Comparison of ENCODE assay signal across 11 mouse cellular contexts in the genomic region with DNA sequence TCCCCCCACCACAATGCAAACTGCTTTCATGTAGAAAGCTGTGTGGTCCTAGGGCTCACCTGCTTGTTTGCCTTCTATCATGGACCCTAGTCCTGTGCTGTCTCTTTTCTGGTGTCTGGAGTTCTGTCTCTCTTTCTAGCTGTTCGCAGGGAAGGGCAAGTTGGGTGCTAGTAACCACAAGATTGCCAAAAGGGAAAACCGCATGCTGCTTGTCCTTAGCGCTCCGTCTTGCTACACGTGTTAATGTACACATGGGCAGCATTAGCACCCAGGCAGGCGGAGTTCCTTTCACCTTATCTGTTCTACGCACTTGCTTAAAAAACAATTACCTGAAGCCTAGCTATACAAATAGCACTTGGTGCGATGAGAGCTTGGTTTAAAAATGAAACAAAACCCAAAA.
DNase-seq lines count a peak whose midpoint lies in the region; ATAC-seq and TF ChIP-seq lines count a peak whose summit lies in the region.
"Had no signal": no experiment of that assay in that cellular context is flagged by ENCODE, and none has a peak within 500 bp of the region (broad histone marks: within the 10 kb centered on the region; RNA-seq: fewer than 3 reads in every experiment).

No protein-coding gene starts in this region.

- H3K9ac ChIP-seq in lung, embryonic 14.5 days: no peak overlapping the region
- no peak overlapping the region for H3K9ac ChIP-seq in intestine, embryonic 16.5 days (ENCODE audit: low read depth, low read length)
- H3K9ac ChIP-seq: hindbrain, embryonic 14.5 days had no signal

- no peaks in the 10 kb centered on the region for H3K79me2 ChIP-seq in myocyte (ENCODE audit: control insufficient read depth, insufficient read depth)

- intact Hi-C loops in gastrocnemius, adult 2 months (cut with DNase I): no loop called here
- intact Hi-C loops in gastrocnemius, postnatal 36 days (cut with DNase I): no loop called here

- H3K4me3 ChIP-seq in gastrocnemius, adult 2 months: peak overlapping the region; percentile 64
- H3K4me3 ChIP-seq in lung, embryonic 14.5 days (ENCODE audit: low read depth, low read length): no peak overlapping the region; the same call in 1 of the 2 replicates
- H3K4me3 ChIP-seq in intestine, embryonic 16.5 days (ENCODE audit: low read length): peak overlapping the region; percentile 9; the same call in 1 of the 2 replicates
- no peak overlapping the region for H3K4me3 ChIP-seq in myocyte
- H3K4me3 ChIP-seq: erythroblast, embryonic 14.5 days had no signal

- 23% methylated on average over 8 of the region's 8 CpGs for WGBS in lung, embryonic 14.5 days
- 61% methylated on average over 8 of the region's 8 CpGs for WGBS in intestine, embryonic 16.5 days

- no peak overlapping the region for H3K27ac ChIP-seq in gastrocnemius, adult 2 months
- no peak overlapping the region for H3K27ac ChIP-seq in lung, embryonic 14.5 days (ENCODE audit: low read depth)
- no peak overlapping the region for H3K27ac ChIP-seq in intestine, embryonic 16.5 days (ENCODE audit: low read length)
- H3K27ac ChIP-seq: hindbrain, embryonic 14.5 days had no signal

- no peak for TF ChIP-seq CTCF in gastrocnemius, adult 2 months (IDR thresholded peaks at IDR 0.05)
- TF ChIP-seq CTCF in lung, embryonic 14.5 days (IDR thresholded peaks at IDR 0.05; ENCODE audit: low read depth): no peak

- no peak for ATAC-seq in lung, embryonic 14.5 days (ENCODE audit: insufficient read depth)
- ATAC-seq in intestine, embryonic 16.5 days: no peak

- no peaks in the 10 kb centered on the region for H3K9me3 ChIP-seq in lung, embryonic 14.5 days (ENCODE audit: low read depth, low read length)
- H3K9me3 ChIP-seq in intestine, embryonic 16.5 days (ENCODE audit: control insufficient read depth, low read length): no peaks in the 10 kb centered on the region

- no peak for TF ChIP-seq POLR2A in myocyte (IDR thresholded peaks at IDR 0.05; ENCODE audit: insufficient read length, low read depth)

- no peak overlapping the region for H3ac ChIP-seq in myocyte (ENCODE audit: control insufficient read depth, insufficient read length)

- no peaks in the 10 kb centered on the region for H3K27me3 ChIP-seq in lung, embryonic 14.5 days (ENCODE audit: insufficient read depth, low read length)
- H3K27me3 ChIP-seq in intestine, embryonic 16.5 days (replicated peaks; ENCODE audit: control insufficient read depth, insufficient read depth, low read length): no peaks in the 10 kb centered on the region
- no peaks in the 10 kb centered on the region for H3K27me3 ChIP-seq in myocyte (ENCODE audit: control insufficient read depth, insufficient read depth, insufficient read length)

- H3K4me1 ChIP-seq in lung, embryonic 14.5 days (ENCODE audit: insufficient read depth): no peaks in the 10 kb centered on the region
- H3K4me1 ChIP-seq in intestine, embryonic 16.5 days (ENCODE audit: control insufficient read depth, insufficient read depth, low read length): 0 out of 2 replicates have a peak, but pooled peaks cover 2% of the 10 kb centered on the region

- no peak for DNase-seq in gastrocnemius, adult 2 months
- DNase-seq in gastrocnemius, postnatal 36 days: no peak
- DNase-seq in lung, embryonic 14.5 days: peak; percentile 24
- no peak for DNase-seq in lung, postnatal 4 days
- DNase-seq in retina, embryonic 14.5 days (ENCODE audit: low spot score): no peak
- DNase-seq in cerebellum, adult 8-10 months: no peak
- DNase-seq: cerebellum, adult 18-20 months had no signal

- no peaks in the 10 kb centered on the region for H3K36me3 ChIP-seq in lung, embryonic 14.5 days (ENCODE audit: insufficient read depth)
- no peaks in the 10 kb centered on the region for H3K36me3 ChIP-seq in intestine, embryonic 16.5 days (ENCODE audit: control insufficient read depth, insufficient read depth, low read length)
- no peaks in the 10 kb centered on the region for H3K36me3 ChIP-seq in myocyte (ENCODE audit: control insufficient read depth, insufficient read depth)

- peak overlapping the region; percentile 33 for H3K4me2 ChIP-seq in lung, embryonic 14.5 days
- peak overlapping the region; percentile 22; the same call in 1 of the 2 replicates for H3K4me2 ChIP-seq in intestine, embryonic 16.5 days (ENCODE audit: low read depth, low read length)
- peak overlapping the region; percentile 60 for H3K4me2 ChIP-seq in myocyte (ENCODE audit: low read depth)
- H3K4me2 ChIP-seq: hindbrain, embryonic 14.5 days had no signal

TF ChIP-seq in myocyte, 11 proteins besides CTCF, POLR2A, EP300 and RAD21:
- no peak for TF ChIP-seq E2F4 (IDR thresholded peaks at IDR 0.05; ENCODE audit: insufficient read depth)
- no peak for TF ChIP-seq POLR2AphosphoS2 (IDR thresholded peaks at IDR 0.05; ENCODE audit: insufficient read length, low read depth)
- TF ChIP-seq TCF12 (IDR thresholded peaks at IDR 0.05; ENCODE audit: insufficient read depth, poor library complexity, severe bottlenecking): no peak
- TF ChIP-seq SRF (IDR thresholded peaks at IDR 0.05; ENCODE audit: control insufficient read depth, insufficient read length, low read depth): no peak
- no peak for TF ChIP-seq CEBPB (IDR thresholded peaks at IDR 0.05; ENCODE audit: insufficient read depth, poor library complexity, severe bottlenecking)
- TF ChIP-seq MYOG (IDR thresholded peaks at IDR 0.05; ENCODE audit: control insufficient read depth in 1 of 3, insufficient read depth in 1 of 3, insufficient read length in 2 of 3, low read depth in 2 of 3): no peak

Comparison
In these comparisons a context has a peak if more than half of its experiments do, and no peak if none do; other contexts are left out.
1. H3K4me3 ChIP-seq: peak in gastrocnemius, adult 2 months (single experiment) and intestine, embryonic 16.5 days (single experiment); none in lung, embryonic 14.5 days (single experiment) and myocyte (single experiment).
2. Peak in every context shown above with its lines, with median percentiles within 50 percentile points of each other: H3K4me2 ChIP-seq.